Mouse (Mus musculus): ENCODE results near the gene Arhgef11.

Arhgef11 gene

GRCm38 (mm10) chr3:87718525-87718924, 101.2 kb downstream of the Arhgef11 start:
- no peak for DNase-seq (ENCODE audit: low spot score)

GRCm38 (mm10) chr3:87724556-87724955, 107.2 kb downstream of the Arhgef11 start:
- DNase-seq (ENCODE audit: low spot score) = no peak

- no peak for DNase-seq (ENCODE audit: low spot score)
Measured at GRCm38 (mm10) chr3:87725396-87726160, 108.2 kb downstream of the Arhgef11 start.

- no peak for DNase-seq (ENCODE audit: low spot score)
Measured at GRCm38 (mm10) chr3:87726191-87726590, 108.8 kb downstream of the Arhgef11 start.

GRCm38 (mm10) chr3:87728696-87729095, 111.3 kb downstream of the Arhgef11 start:
- DNase-seq (ENCODE audit: low spot score) = no peak

- no peak for DNase-seq (ENCODE audit: low spot score)
Measured at GRCm38 (mm10) chr3:87733098-87733497, 115.7 kb downstream of the Arhgef11 start.

GRCm38 (mm10) chr3:87733984-87734761, 116.8 kb downstream of the Arhgef11 start:
- DNase-seq (ENCODE audit: low spot score) = no peak

- DNase-seq (ENCODE audit: low spot score) = no peak
Measured at GRCm38 (mm10) chr3:87735335-87735734, 118.0 kb downstream of the Arhgef11 start.

- DNase-seq (ENCODE audit: low spot score) = no peak
Measured at GRCm38 (mm10) chr3:87738906-87739305, 121.5 kb downstream of the Arhgef11 start.

GRCm38 (mm10) chr3:87742013-87742412, 124.7 kb downstream of the Arhgef11 start:
- DNase-seq (ENCODE audit: low spot score) = no peak

GRCm38 (mm10) chr3:87742735-87743134, 125.4 kb downstream of the Arhgef11 start:
- no peak for DNase-seq (ENCODE audit: low spot score)

- no peak for DNase-seq (ENCODE audit: low spot score)
Measured at GRCm38 (mm10) chr3:87743927-87744326, 126.6 kb downstream of the Arhgef11 start.

GRCm38 (mm10) chr3:87745036-87745659, 127.8 kb downstream of the Arhgef11 start:
- DNase-seq (ENCODE audit: low spot score) = no peak

GRCm38 (mm10) chr3:87748431-87748830, 131.1 kb downstream of the Arhgef11 start, which contains the start of gene Lrrc71:
TSS of gene Lrrc71 (minus strand) at chr3:87748625.
- no peak for DNase-seq (ENCODE audit: low spot score)

GRCm38 (mm10) chr3:87749036-87749435, 131.7 kb downstream of the Arhgef11 start:
- DNase-seq (ENCODE audit: low spot score) = peak; percentile 49

GRCm38 (mm10) chr3:87749977-87750376, 132.6 kb downstream of the Arhgef11 start:
- no peak for DNase-seq (ENCODE audit: low spot score)

GRCm38 (mm10) chr3:87752567-87752966, 135.2 kb downstream of the Arhgef11 start:
- no peak for DNase-seq (ENCODE audit: low spot score)

- DNase-seq (ENCODE audit: low spot score) = no peak
Measured at GRCm38 (mm10) chr3:87753829-87754228, 136.5 kb downstream of the Arhgef11 start.

- DNase-seq (ENCODE audit: low spot score) = peak; percentile 86
Measured at GRCm38 (mm10) chr3:87755964-87756363, 138.6 kb downstream of the Arhgef11 start.

- DNase-seq (ENCODE audit: low spot score) = no peak
Measured at GRCm38 (mm10) chr3:87756488-87756887, 139.1 kb downstream of the Arhgef11 start.

GRCm38 (mm10) chr3:87758641-87759040, 141.3 kb downstream of the Arhgef11 start:
- DNase-seq (ENCODE audit: low spot score) = no peak
